Mouse (Mus musculus) lung, embryonic 14.5 days (tissue): ENCODE results near the gene Six3. TPM values are rescaled to one million over a fixed set of nuclear protein-coding genes. Genes with fewer than 3 reads are reported as not detected.

Experiments used
- ATAC-seq: fragments of 200-750 bp; cut with Nextera tagmentation; 2 replicates; pipeline ENCODE4 v1.8.0; 2017; ENCODE audit warnings: mild to moderate bottlenecking, moderate TSS enrichment, moderate library complexity; ENCODE audit not compliant: insufficient read depth
- DNase-seq: peaks from one replicate; pipeline ENCODE4 v3.0.0-alpha.2; 2015
- H3K27ac ChIP-seq: fragments of 300-500 bp; sonication (generic); 2 replicates; pipeline ENCODE4 v1.5.1; 2014; ENCODE audit warnings: low read depth, mild to moderate bottlenecking, moderate library complexity
- H3K27me3 ChIP-seq: fragments of 300-500 bp; sonication (generic); 2 replicates; pipeline ENCODE4 v1.6.1; 2014; ENCODE audit warnings: low read length, control low read depth; ENCODE audit not compliant: insufficient read depth
- H3K36me3 ChIP-seq: fragments of 300-500 bp; sonication (generic); 2 replicates; pipeline ENCODE4 v1.6.1; 2014; ENCODE audit warnings: control low read depth; ENCODE audit not compliant: insufficient read depth
- H3K4me1 ChIP-seq: fragments of 300-500 bp; sonication (generic); 2 replicates; pipeline ENCODE4 v1.6.1; 2014; ENCODE audit warnings: antibody characterized with exemption, control low read depth; ENCODE audit not compliant: insufficient read depth
- H3K4me2 ChIP-seq: fragments of 300-500 bp; sonication (generic); 2 replicates; pipeline ENCODE4 v1.6.1; 2014; ENCODE audit warnings: mild to moderate bottlenecking
- H3K4me3 ChIP-seq: fragments of 300-500 bp; sonication (generic); 2 replicates; pipeline ENCODE4 v1.5.1; 2014; ENCODE audit warnings: low read depth, low read length
- H3K9ac ChIP-seq: fragments of 300-500 bp; sonication (generic); 2 replicates; pipeline ENCODE4 v1.6.1; 2014
- H3K9me3 ChIP-seq: fragments of 300-500 bp; sonication (generic); 2 replicates; pipeline ENCODE4 v1.6.1; 2016; ENCODE audit warnings: low read depth, low read length, control low read depth
- CTCF ChIP-seq: IDR thresholded peaks from 2 replicates; pipeline ENCODE4 v1.5.1; 2016; ENCODE audit warnings: antibody characterized with exemption, low read depth
- WGBS: fragments of 180-500 bp; shearing (Covaris S2); extraction: QIAGEN DNeasy Blood & Tissue Kit; methylation state at CpG from one replicate; pipeline ENCODE4 v1.1.7; 2014; 5-methylcytosine and 5-hydroxymethylcytosine counted together
- polyA plus RNA-seq: library from polyadenylated mRNA; unstranded; fragments of >200 nt; fragmentation: Nextera tagmentation; extraction: Ambion mirVana; gene quantifications from 2 replicates; pipeline ENCODE4 v1.2.1, GENCODE M21; 2014

Six3 gene
- polyA plus RNA-seq, 1 experiment from 2014 or later, result not detected

- H3K36me3 ChIP-seq, result no peaks in the 10 kb centered on the region
- H3K4me3 ChIP-seq, result no peak overlapping the region
- no peak overlapping the region for H3K27ac ChIP-seq
- DNase-seq (no peak), ATAC-seq (no peak)
- H3K4me1 ChIP-seq, result no peaks in the 10 kb centered on the region
- 1% methylated on average over 30 of the region's 30 CpGs for WGBS
- TF ChIP-seq CTCF, result no peak
- H3K9ac ChIP-seq, result no peak overlapping the region
- peaks cover 100% of the 10 kb centered on the region for H3K27me3 ChIP-seq
- H3K4me2 ChIP-seq, result no peak overlapping the region
- no peaks in the 10 kb centered on the region for H3K9me3 ChIP-seq
Measured at GRCm38 (mm10) chr17:85614011-85614721, 758 bp downstream of the Six3 start.

GRCm38 (mm10) chr17:85614722-85615331 is 1.4 kb downstream of the Six3 start:
- Histone ChIP-seq H3K36me3 (no peaks in the 10 kb centered on the region), H3K4me1 (no peaks in the 10 kb centered on the region), H3K4me3 (no peak overlapping the region), H3K27ac (no peak overlapping the region), H3K4me2 (no peak overlapping the region), H3K9me3 (no peaks in the 10 kb centered on the region), H3K9ac (no peak overlapping the region), H3K27me3 (peaks cover 100% of the 10 kb centered on the region)
- TF ChIP-seq CTCF, result no peak
- WGBS, result under 1% methylated on average over 38 of the region's 38 CpGs
- ATAC-seq, result no peak
- no peak for DNase-seq

- Histone ChIP-seq H3K4me3 (no peak overlapping the region), H3K27me3 (peaks cover 100% of the 10 kb centered on the region), H3K36me3 (no peaks in the 10 kb centered on the region), H3K4me2 (no peak overlapping the region), H3K4me1 (no peaks in the 10 kb centered on the region), H3K9me3 (no peaks in the 10 kb centered on the region), H3K9ac (no peak overlapping the region), H3K27ac (no peak overlapping the region)
- ATAC-seq (no peak), DNase-seq (no peak)
- no peak for TF ChIP-seq CTCF
- 4% methylated on average over 4 of the region's 4 CpGs for WGBS
Measured at GRCm38 (mm10) chr17:85615586-85615985, 2.2 kb downstream of the Six3 start.

GRCm38 (mm10) chr17:85616526-85617500 is 3.4 kb downstream of the Six3 start:
- no peaks in the 10 kb centered on the region for H3K4me1 ChIP-seq
- no peak overlapping the region for H3K4me2 ChIP-seq
- peaks cover 100% of the 10 kb centered on the region for H3K27me3 ChIP-seq
- H3K9ac ChIP-seq, result no peak overlapping the region
- DNase-seq (no peak), ATAC-seq (no peak)
- no peak for TF ChIP-seq CTCF
- H3K27ac ChIP-seq, result no peak overlapping the region
- 2% methylated on average over 41 of the region's 41 CpGs for whole genome bisulfite sequencing
- no peak overlapping the region for H3K4me3 ChIP-seq
- no peaks in the 10 kb centered on the region for H3K9me3 ChIP-seq
- no peaks in the 10 kb centered on the region for H3K36me3 ChIP-seq

- Histone ChIP-seq H3K4me1 (no peaks in the 10 kb centered on the region), H3K9me3 (no peaks in the 10 kb centered on the region), H3K4me2 (peak overlapping the region; percentile 48), H3K27me3 (peaks cover 100% of the 10 kb centered on the region), H3K36me3 (no peaks in the 10 kb centered on the region), H3K27ac (no peak overlapping the region), H3K4me3 (peak overlapping the region; percentile 25), H3K9ac (no peak overlapping the region)
- peak; percentile 59 for DNase-seq
- ATAC-seq, result peak; percentile 62; the same call in 1 of the 2 replicates
- 0% methylated on average over 36 of the region's 36 CpGs for WGBS
- TF ChIP-seq CTCF, result no peak
Measured at GRCm38 (mm10) chr17:85617566-85618358, 4.4 kb downstream of the Six3 start.

GRCm38 (mm10) chr17:85618359-85619112 is 5.1 kb downstream of the Six3 start:
- Histone ChIP-seq H3K27me3 (peaks cover 100% of the 10 kb centered on the region), H3K27ac (no peak overlapping the region), H3K4me2 (peak overlapping the region; percentile 48), H3K9ac (no peak overlapping the region), H3K9me3 (no peaks in the 10 kb centered on the region), H3K36me3 (no peaks in the 10 kb centered on the region), H3K4me3 (peak overlapping the region; percentile 25), H3K4me1 (no peaks in the 10 kb centered on the region)
- WGBS, result under 1% methylated on average over 34 of the region's 34 CpGs
- DNase-seq, result no peak
- ATAC-seq, result no peak; the same call in 1 of the 2 replicates
- no peak for TF ChIP-seq CTCF
